Mouse (Mus musculus) MEL (cell line): ENCODE data around the gene Zfp493. TPM values are rescaled to one million over a fixed set of nuclear protein-coding genes. Genes with fewer than 3 reads are reported as not detected.

ENCODE experiments used
- DNase-seq: peaks from one replicate; pipeline ENCODE4 v3.0.0; 2011; ENCODE audit warnings: low read depth, low spot score
- H3K27ac ChIP-seq: 2 replicates; pipeline ENCODE4 v1.5.1; 2012; ENCODE audit warnings: low read depth, mild to moderate bottlenecking, control low read depth, low read length, moderate library complexity; ENCODE audit not compliant: control insufficient read depth
- H3K27me3 ChIP-seq, 2 experiments: fragments of 150-350 bp in 1 of 2; sonication (generic) in 1 of 2; 2 replicates each; pipeline ENCODE4 v1.6.1; 2012; ENCODE audit warnings: low read length in 2 of 2, mild to moderate bottlenecking in 2 of 2, improper control_type of control experiment in 1 of 2, moderate library complexity in 1 of 2; ENCODE audit not compliant: insufficient read depth in 2 of 2, control insufficient read depth in 1 of 2
- H3K36me3 ChIP-seq, 2 experiments: 2 replicates each; pipeline ENCODE4 v1.6.1; 2012 to 2014; ENCODE audit warnings: low read length in 2 of 2, improper control_type of control experiment in 1 of 2, inconsistent platforms in 1 of 2, mild to moderate bottlenecking in 1 of 2; ENCODE audit not compliant: insufficient read depth in 2 of 2, control insufficient read depth in 1 of 2
- H3K4me1 ChIP-seq, 2 experiments: fragments of 150-350 bp in 1 of 2; sonication (generic) in 1 of 2; 2 replicates each; pipeline ENCODE4 v1.6.1; 2012; ENCODE audit warnings: low read length in 2 of 2, improper control_type of control experiment in 1 of 2, mild to moderate bottlenecking in 1 of 2; ENCODE audit not compliant: insufficient read depth in 2 of 2, control insufficient read depth in 1 of 2
- H3K4me3 ChIP-seq, 2 experiments: fragments of 150-350 bp in 1 of 2; sonication (generic) in 1 of 2; 2 replicates each; pipeline ENCODE4 v1.5.1; 2012; ENCODE audit warnings: low read depth in 2 of 2, low read length in 2 of 2, mild to moderate bottlenecking in 2 of 2, moderate library complexity in 2 of 2, control low read depth in 1 of 2, improper control_type of control experiment in 1 of 2; ENCODE audit not compliant: control insufficient read depth in 1 of 2, insufficient read depth in 1 of 2
- H3K79me2 ChIP-seq: 2 replicates; pipeline ENCODE4 v1.6.1; 2012; ENCODE audit warnings: mild to moderate bottlenecking, low read length, moderate library complexity; ENCODE audit not compliant: control insufficient read depth, poor library complexity, insufficient read depth
- H3K9ac ChIP-seq: 2 replicates; pipeline ENCODE4 v1.6.1; 2012; ENCODE audit warnings: low read depth, mild to moderate bottlenecking, control low read depth, low read length, moderate library complexity; ENCODE audit not compliant: control insufficient read depth, poor library complexity, severe bottlenecking
- H3K9me3 ChIP-seq: fragments of 150-350 bp; sonication (generic); replicated peaks from 2 replicates; pipeline ENCODE4 v1.6.1; 2012; ENCODE audit warnings: mild to moderate bottlenecking, low read length, improper control_type of control experiment, moderate library complexity; ENCODE audit not compliant: insufficient read depth
- BHLHE40 ChIP-seq: IDR thresholded peaks from 2 replicates; pipeline ENCODE4 v1.6.1; 2012; ENCODE audit warnings: low read depth, mild to moderate bottlenecking, inconsistent platforms, low read length, improper control_type of control experiment, borderline replicate concordance
- CHD1 ChIP-seq: IDR thresholded peaks from 2 replicates; pipeline ENCODE4 v1.6.1; 2012; ENCODE audit warnings: low read depth, mild to moderate bottlenecking, inconsistent platforms, low read length, improper control_type of control experiment
- CHD2 ChIP-seq: IDR thresholded peaks from 2 replicates; pipeline ENCODE4 v1.6.1; 2011; ENCODE audit warnings: low read length, improper control_type of control experiment
- E2F4 ChIP-seq: IDR thresholded peaks from 2 replicates; pipeline ENCODE4 v1.6.1; 2011; ENCODE audit warnings: low read depth, low read length, improper control_type of control experiment, borderline replicate concordance
- ELF1 ChIP-seq: IDR thresholded peaks from 2 replicates; pipeline ENCODE4 v1.6.1; 2014; ENCODE audit warnings: low read depth, mild to moderate bottlenecking, inconsistent platforms, low read length, improper control_type of control experiment, moderate library complexity
- EP300 ChIP-seq, 2 experiments: IDR thresholded peaks; 2 replicates each; pipeline ENCODE4 v1.6.1; 2011; ENCODE audit warnings: improper control_type of control experiment in 2 of 2, low read length in 2 of 2, low read depth in 1 of 2, mild to moderate bottlenecking in 1 of 2
- ETS1 ChIP-seq: IDR thresholded peaks from 2 replicates; pipeline ENCODE4 v1.6.1; 2012; ENCODE audit warnings: low read depth, mild to moderate bottlenecking, inconsistent platforms, low read length, improper control_type of control experiment, moderate library complexity
- GABPA ChIP-seq: IDR thresholded peaks from 2 replicates; pipeline ENCODE4 v1.6.1; 2012; ENCODE audit warnings: low read depth, mild to moderate bottlenecking, inconsistent platforms, low read length, improper control_type of control experiment, moderate library complexity
- GATA1 ChIP-seq: IDR thresholded peaks from 2 replicates; pipeline ENCODE4 v1.6.1; 2011; ENCODE audit warnings: low read depth, low read length, improper control_type of control experiment
- HCFC1 ChIP-seq: IDR thresholded peaks from 2 replicates; pipeline ENCODE4 v1.6.1; 2012; ENCODE audit warnings: low read depth, mild to moderate bottlenecking, inconsistent platforms, low read length, improper control_type of control experiment, moderate library complexity
- JUND ChIP-seq: IDR thresholded peaks from 2 replicates; pipeline ENCODE4 v1.6.1; 2011; ENCODE audit warnings: low read depth, mild to moderate bottlenecking, improper control_type of control experiment, low read length
- KAT2A ChIP-seq: conservative IDR thresholded peaks from 2 replicates; pipeline ENCODE4 v1.6.1; 2012; ENCODE audit warnings: low read depth, low read length, improper control_type of control experiment, inconsistent platforms
- MAFK ChIP-seq: IDR thresholded peaks from 2 replicates; pipeline ENCODE4 v1.6.1; 2011; ENCODE audit warnings: low read depth, mild to moderate bottlenecking, low read length, improper control_type of control experiment, borderline replicate concordance
- MXI1 ChIP-seq: IDR thresholded peaks from 2 replicates; pipeline ENCODE4 v1.6.1; 2011; ENCODE audit warnings: mild to moderate bottlenecking, low read depth, low read length, improper control_type of control experiment
- MYB ChIP-seq: IDR thresholded peaks from 2 replicates; pipeline ENCODE4 v1.6.1; 2011; ENCODE audit warnings: mild to moderate bottlenecking, low read depth, low read length, improper control_type of control experiment
- MYC ChIP-seq: IDR thresholded peaks from 2 replicates; pipeline ENCODE4 v1.6.1; 2011; ENCODE audit warnings: low read depth, mild to moderate bottlenecking, low read length, improper control_type of control experiment, moderate library complexity
- NRF1 ChIP-seq: IDR thresholded peaks from 2 replicates; pipeline ENCODE4 v1.6.1; 2014; ENCODE audit warnings: low read depth, mild to moderate bottlenecking, inconsistent platforms, low read length, improper control_type of control experiment, moderate library complexity; ENCODE audit not compliant: poor library complexity, insufficient read depth, severe bottlenecking
- POLR2A ChIP-seq, 2 experiments: IDR thresholded peaks; 2 replicates each; pipeline ENCODE4 v1.6.1; 2011 to 2012; ENCODE audit warnings: low read length in 2 of 2, mild to moderate bottlenecking in 2 of 2, control low read depth in 1 of 2, improper control_type of control experiment in 1 of 2, low read depth in 1 of 2, moderate library complexity in 1 of 2; ENCODE audit not compliant: control insufficient read depth in 1 of 2, insufficient read depth in 1 of 2, poor library complexity in 1 of 2
- POLR2AphosphoS2 ChIP-seq: IDR thresholded peaks from 2 replicates; pipeline ENCODE4 v1.6.1; 2011; ENCODE audit warnings: low read length, improper control_type of control experiment
- POLR2AphosphoS5 ChIP-seq: IDR thresholded peaks from 2 replicates; pipeline ENCODE4 v1.6.1; 2012; ENCODE audit warnings: low read depth, borderline replicate concordance, mild to moderate bottlenecking, inconsistent platforms, low read length, moderate library complexity, mixed read lengths
- RAD21 ChIP-seq: IDR thresholded peaks from 2 replicates; pipeline ENCODE4 v1.6.1; 2011; ENCODE audit warnings: mild to moderate bottlenecking, low read depth, low read length, improper control_type of control experiment
- RCOR1 ChIP-seq: IDR thresholded peaks from 2 replicates; pipeline ENCODE4 v1.6.1; 2012; ENCODE audit warnings: low read depth, mild to moderate bottlenecking, inconsistent platforms, low read length, improper control_type of control experiment
- SIN3A ChIP-seq: IDR thresholded peaks from 2 replicates; pipeline ENCODE4 v1.6.1; 2012; ENCODE audit warnings: low read length, improper control_type of control experiment, inconsistent platforms
- SMC3 ChIP-seq: IDR thresholded peaks from 2 replicates; pipeline ENCODE4 v1.6.1; 2011; ENCODE audit warnings: low read depth, low read length, improper control_type of control experiment
- TBP ChIP-seq: IDR thresholded peaks from 2 replicates; pipeline ENCODE4 v1.8.0; 2011; ENCODE audit warnings: low read depth, low read length, improper control_type of control experiment
- UBTF ChIP-seq: IDR thresholded peaks from 2 replicates; pipeline ENCODE4 v1.6.1; 2012; ENCODE audit warnings: low read depth, mild to moderate bottlenecking, inconsistent platforms, low read length, improper control_type of control experiment, moderate library complexity, borderline replicate concordance; ENCODE audit not compliant: insufficient read depth
- USF1 ChIP-seq: IDR thresholded peaks from 2 replicates; pipeline ENCODE4 v1.6.1; 2014; ENCODE audit warnings: low read depth, mild to moderate bottlenecking, inconsistent platforms, low read length, improper control_type of control experiment, moderate library complexity
- USF2 ChIP-seq, 2 experiments: IDR thresholded peaks; 2 replicates each; pipeline ENCODE4 v1.6.1; 2011 to 2012; ENCODE audit warnings: improper control_type of control experiment in 2 of 2, low read length in 2 of 2, borderline replicate concordance in 1 of 2, inconsistent platforms in 1 of 2, low read depth in 1 of 2, mild to moderate bottlenecking in 1 of 2; ENCODE audit not compliant: insufficient read depth in 1 of 2
- ZNF384 ChIP-seq: IDR thresholded peaks from 2 replicates; pipeline ENCODE4 v1.6.1; 2012; ENCODE audit warnings: low read depth, mild to moderate bottlenecking, inconsistent platforms, low read length, improper control_type of control experiment
- polyA plus RNA-seq, 2 experiments: library from polyadenylated mRNA; stranded (reverse) in 1 of 2; unstranded in 1 of 2; fragments of >175 nt in 1 of 2; fragments of >200 nt in 1 of 2; gene quantifications; 2 replicates each; pipeline versions ENCODE4 v1.2.1 to v1.2.4; 2012; ENCODE audit warnings: low replicate concordance in 2 of 2, low read depth in 1 of 2; ENCODE audit not compliant: insufficient read length in 2 of 2, insufficient read depth in 1 of 2, missing spikeins in 1 of 2
- total RNA-seq: library from RNA; depleted of rRNA; stranded (reverse); fragments of 300-350 nt; gene quantifications from 2 replicates; pipeline ENCODE4 v1.2.3, GENCODE M21; 2012

Gene Zfp493
- total and polyA plus RNA-seq, 3 experiments: 0.38 TPM; not detected in 2

- H3K4me3 ChIP-seq: no peak overlapping the region
- no peak overlapping the region for H3K9ac ChIP-seq
- no peaks in the 10 kb centered on the region for H3K27me3 ChIP-seq
- DNase-seq: no peak
- H3K36me3 ChIP-seq: no peaks in the 10 kb centered on the region
- H3K79me2 ChIP-seq: no peaks in the 10 kb centered on the region
- no peak for TF ChIP-seq MXI1
- no peak for TF ChIP-seq MYC
- no peak for TF ChIP-seq GATA1
- TF ChIP-seq MAFK: no peak
- TF ChIP-seq KAT2A: no peak
- no peak for TF ChIP-seq ZNF384
- no peak for TF ChIP-seq BHLHE40
- no peak overlapping the region for H3K27ac ChIP-seq
- no peaks in the 10 kb centered on the region; the same call in 1 of the 2 replicates for H3K9me3 ChIP-seq
- no peaks in the 10 kb centered on the region for H3K4me1 ChIP-seq
These were observed 35.6 kb upstream of the Zfp493 start for GRCm38 (mm10) chr13:67743896-67744295.

GRCm38 (mm10) chr13:67754333-67755306, 24.9 kb upstream of the Zfp493 start, which contains the start of gene Zfp85:
Gene Zfp85, minus strand, starts transcription at chr13:67755228.
- H3K79me2 ChIP-seq: no peaks in the 10 kb centered on the region; the same call in 1 of the 2 replicates
- TF ChIP-seq KAT2A (peak; percentile 75), JUND (no peak), HCFC1 (peak; percentile 93), TBP (peak; percentile 57; the same call in 1 of the 2 replicates), CHD1 (no peak), POLR2AphosphoS5 (no peak), EP300 (IDR thresholded peaks at IDR 0.05; ENCODE audit: low read depth in 1 of 2, low read length in 2 of 2) (no peak), GABPA (no peak), NRF1 (no peak), RAD21 (no peak), SMC3 (no peak), USF2 (IDR thresholded peaks at IDR 0.05; ENCODE audit: borderline replicate concordance in 1 of 2, insufficient read depth in 1 of 2, low read depth in 1 of 2, low read length in 2 of 2) (no peak), SIN3A (peak; percentile 69; the same call in 1 of the 2 replicates), CHD2 (no peak), GATA1 (no peak), ETS1 (no peak), ELF1 (peak; percentile 92), UBTF (no peak), E2F4 (no peak), POLR2AphosphoS2 (no peak), USF1 (no peak), MYB (no peak), MXI1 (peak; percentile 55; the same call in 1 of the 2 replicates), POLR2A (IDR thresholded peaks at IDR 0.05; ENCODE audit: control insufficient read depth in 1 of 2, insufficient read depth in 1 of 2, low read depth in 1 of 2, low read length in 2 of 2, poor library complexity in 1 of 2) (no peak; a peak in 1 of 4 replicates), RCOR1 (no peak)

More at GRCm38 (mm10) chr13:67754333-67755306, 24.9 kb upstream of the Zfp493 start, which contains the start of gene Zfp85:
- Histone ChIP-seq H3K4me3 (peak within 1 kb of the TSS; percentile 66 to 76), H3K4me1 (no peaks in the 10 kb centered on the region; a peak in 2 of 4 replicates), H3K27me3 (no peaks in the 10 kb centered on the region), H3K27ac (peak within 1 kb of the TSS; percentile 28), H3K36me3 (peaks cover 0 to 3% of the 10 kb centered on the region in 2 experiments; a peak in 1 of 4 replicates), H3K9ac (peak within 1 kb of the TSS; percentile 56), H3K9me3 (no peaks in the 10 kb centered on the region)
- peak; percentile 80 for DNase-seq
